Comparison of ENCODE assay signal across 24 mouse cellular contexts in the genomic region with DNA sequence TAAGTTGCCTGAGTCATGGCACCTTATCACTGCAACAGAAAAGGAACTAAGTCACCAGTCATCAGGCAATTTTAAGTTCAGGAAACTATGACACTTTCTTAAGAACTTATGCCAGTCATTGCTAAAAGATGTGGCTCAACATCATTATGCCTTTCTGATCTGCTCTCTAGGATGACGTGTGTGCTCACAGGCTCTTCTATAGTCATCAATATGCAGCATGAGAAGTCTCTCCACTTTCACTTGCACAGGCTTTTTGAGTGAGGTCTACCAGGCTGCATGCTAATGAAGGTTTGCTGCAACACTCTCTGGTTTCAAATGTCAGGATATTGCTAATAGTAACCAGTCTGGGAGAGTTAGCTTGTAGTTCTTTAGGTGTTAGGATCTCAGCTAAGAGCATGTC.
DNase-seq lines count a peak whose midpoint lies in the region; ATAC-seq and TF ChIP-seq lines count a peak whose summit lies in the region.
"Had no signal": no experiment of that assay in that cellular context is flagged by ENCODE, and none has a peak within 500 bp of the region (broad histone marks: within the 10 kb centered on the region; RNA-seq: fewer than 3 reads in every experiment).

No protein-coding gene starts in this region.

- H3K36me3 ChIP-seq in midbrain, embryonic 13.5 days = no peaks in the 10 kb centered on the region
- no peaks in the 10 kb centered on the region for H3K36me3 ChIP-seq in midbrain, embryonic 11.5 days (ENCODE audit: control insufficient read depth, insufficient read depth, low read length)
- no peaks in the 10 kb centered on the region for H3K36me3 ChIP-seq in hindbrain, postnatal 0 days (ENCODE audit: insufficient read depth, low read length)
- H3K36me3 ChIP-seq: embryonic facial prominence, embryonic 13.5 days; G1E; neural tube, embryonic 15.5 days had no signal

- TF ChIP-seq CTCF in hindbrain, postnatal 0 days (IDR thresholded peaks at IDR 0.05; ENCODE audit: low read depth) = no peak

- 42% methylated on average over 1 of the region's 1 CpGs for WGBS in midbrain, embryonic 13.5 days
- WGBS in midbrain, embryonic 11.5 days = 42% methylated on average over 1 of the region's 1 CpGs
- 33% methylated on average over 1 of the region's 1 CpGs for WGBS in hindbrain, postnatal 0 days

- no peaks in the 10 kb centered on the region for H3K4me1 ChIP-seq in midbrain, embryonic 13.5 days (replicated peaks)
- no peaks in the 10 kb centered on the region for H3K4me1 ChIP-seq in midbrain, embryonic 11.5 days (ENCODE audit: control insufficient read depth, insufficient read depth, low read length)
- no peaks in the 10 kb centered on the region for H3K4me1 ChIP-seq in hindbrain, postnatal 0 days (ENCODE audit: insufficient read depth, low read length)
- H3K4me1 ChIP-seq: neural tube, embryonic 15.5 days had no signal

- H3K4me2 ChIP-seq in midbrain, embryonic 13.5 days (replicated peaks) = no peak overlapping the region
- no peak overlapping the region for H3K4me2 ChIP-seq in midbrain, embryonic 11.5 days
- no peak overlapping the region for H3K4me2 ChIP-seq in hindbrain, postnatal 0 days (ENCODE audit: low read depth, low read length)
- H3K4me2 ChIP-seq: embryonic facial prominence, embryonic 13.5 days; neural tube, embryonic 15.5 days had no signal

- H3K27me3 ChIP-seq in midbrain, embryonic 13.5 days = no peaks in the 10 kb centered on the region
- H3K27me3 ChIP-seq in midbrain, embryonic 11.5 days (ENCODE audit: control insufficient read depth, insufficient read depth, low read length) = no peaks in the 10 kb centered on the region
- no peaks in the 10 kb centered on the region for H3K27me3 ChIP-seq in hindbrain, postnatal 0 days (ENCODE audit: insufficient read depth, low read length)
- H3K27me3 ChIP-seq: embryonic facial prominence, embryonic 13.5 days; megakaryocyte, embryonic 14.5 days; neural tube, embryonic 15.5 days had no signal

- peak; percentile 8 for DNase-seq in embryo, embryonic 10.5 days (ENCODE audit: low spot score)
- no peak for DNase-seq in embryo, embryonic 9.5 days (ENCODE audit: extremely low spot score)
- no peak for DNase-seq in midbrain, embryonic 11.5 days (ENCODE audit: low spot score, missing footprints)
- DNase-seq in hindbrain, postnatal 0 days (ENCODE audit: low spot score) = peak; percentile 20
- no peak for DNase-seq in heart, postnatal 25 days (ENCODE audit: low spot score)
- no peak for DNase-seq in kidney, adult 8-10 months
- DNase-seq: adrenal gland, postnatal 25 days; cerebellum, adult 8-10 months; gastrocnemius, postnatal 36 days; kidney, adult 18-20 months; kidney, postnatal 10 days; liver; lung, postnatal 10 days; right cerebral cortex, postnatal 14 days; spleen, adult 18-20 months; thymus, postnatal 25 days had no signal

- no peak overlapping the region for H3K27ac ChIP-seq in midbrain, embryonic 13.5 days
- no peak overlapping the region for H3K27ac ChIP-seq in midbrain, embryonic 11.5 days (ENCODE audit: low read depth, low read length)
- no peak overlapping the region for H3K27ac ChIP-seq in hindbrain, postnatal 0 days
- H3K27ac ChIP-seq: embryonic facial prominence, embryonic 13.5 days; neural tube, embryonic 15.5 days had no signal

- H3K9me3 ChIP-seq in midbrain, embryonic 13.5 days = no peaks in the 10 kb centered on the region
- no peaks in the 10 kb centered on the region for H3K9me3 ChIP-seq in midbrain, embryonic 11.5 days (ENCODE audit: control insufficient read depth, low read length)
- no peaks in the 10 kb centered on the region for H3K9me3 ChIP-seq in hindbrain, postnatal 0 days (ENCODE audit: low read length)
- H3K9me3 ChIP-seq: embryonic facial prominence, embryonic 13.5 days; G1E; megakaryocyte, embryonic 14.5 days; neural tube, embryonic 15.5 days had no signal

- H3K9ac ChIP-seq in midbrain, embryonic 13.5 days (replicated peaks) = no peak overlapping the region
- no peak overlapping the region for H3K9ac ChIP-seq in midbrain, embryonic 11.5 days (ENCODE audit: low read length)
- no peak overlapping the region for H3K9ac ChIP-seq in hindbrain, postnatal 0 days (replicated peaks; ENCODE audit: low read length)
- H3K9ac ChIP-seq: embryonic facial prominence, embryonic 13.5 days; neural tube, embryonic 15.5 days had no signal

- ATAC-seq in midbrain, embryonic 13.5 days = 0 out of 2 replicates have a peak, but pooled peaks have one; percentile 56
- ATAC-seq in midbrain, embryonic 11.5 days (ENCODE audit: low FRiP score) = no peak
- peak; percentile 55; the same call in 1 of the 2 replicates for ATAC-seq in hindbrain, postnatal 0 days
- no peak for ATAC-seq in frontal cortex, adult (ENCODE audit: low TSS enrichment)
- ATAC-seq: CD4-positive, CD25-positive, alpha-beta regulatory T cell, adult 4 months had no signal

- intact Hi-C loops in heart, postnatal 25 days (cut with DNase I) = no loop called here

- H3K4me3 ChIP-seq in midbrain, embryonic 13.5 days (replicated peaks) = no peak overlapping the region
- no peak overlapping the region for H3K4me3 ChIP-seq in midbrain, embryonic 11.5 days (ENCODE audit: low read depth, low read length)
- no peak overlapping the region for H3K4me3 ChIP-seq in hindbrain, postnatal 0 days (ENCODE audit: low read length)
- H3K4me3 ChIP-seq: embryonic facial prominence, embryonic 13.5 days; megakaryocyte, embryonic 14.5 days; myocyte; neural tube, embryonic 15.5 days had no signal

Comparison
In these comparisons a context has a peak if more than half of its experiments do, and no peak if none do; other contexts are left out.
1. DNase-seq: peak in embryo, embryonic 10.5 days (single experiment) and hindbrain, postnatal 0 days (single experiment); none in embryo, embryonic 9.5 days (single experiment), midbrain, embryonic 11.5 days (single experiment), heart, postnatal 25 days (single experiment) and kidney, adult 8-10 months (0 of 2).
2. ATAC-seq: peak in midbrain, embryonic 13.5 days (single experiment) and hindbrain, postnatal 0 days (single experiment); none in midbrain, embryonic 11.5 days (single experiment) and frontal cortex, adult (single experiment).